Mouse (Mus musculus): ENCODE data around the gene Pnpla5.

Gene Pnpla5

DNA sequence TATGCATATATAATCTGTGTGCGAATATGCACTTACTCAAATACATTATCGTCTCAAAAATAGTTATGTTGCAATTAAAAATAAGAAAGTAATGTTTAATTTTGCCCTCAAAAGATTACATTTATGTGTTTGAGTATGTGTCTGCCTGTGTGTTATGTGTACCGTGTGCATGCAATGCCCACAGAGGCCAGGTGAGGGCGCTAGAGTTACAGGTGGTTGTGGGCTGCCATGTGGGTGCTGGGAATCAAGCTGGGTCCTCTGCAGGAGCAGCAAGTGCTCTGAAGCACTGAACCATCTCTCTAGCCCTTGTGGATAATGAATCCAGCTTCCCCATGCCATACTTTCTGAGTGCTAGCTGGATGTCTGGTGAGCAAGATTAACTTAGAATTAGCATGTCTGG, 57.3 kb downstream of the Pnpla5 start:
- DNase-seq (ENCODE audit: low read depth): no peak

DNA sequence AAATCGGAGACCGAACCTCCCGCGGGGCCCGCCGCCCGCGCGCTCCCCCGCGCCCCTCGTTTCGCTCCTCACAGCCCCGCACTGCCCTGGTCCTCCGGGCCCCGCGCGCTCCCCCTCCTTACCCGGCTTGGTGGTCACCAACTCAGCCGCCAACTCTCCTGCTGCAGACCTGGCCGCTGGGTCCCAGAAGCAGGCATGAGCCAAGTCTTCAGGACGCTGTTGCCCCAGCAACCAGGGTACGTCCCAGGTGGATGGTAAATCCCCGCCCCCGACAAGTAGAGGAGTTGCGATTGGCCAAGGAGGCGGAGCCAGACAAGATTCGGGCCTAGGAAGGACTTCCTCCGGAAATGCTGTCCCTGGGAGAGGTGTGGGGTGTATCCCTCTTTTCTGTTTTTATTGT, 57.8 kb downstream of the Pnpla5 start, which contains the start of gene Efcab6:
Gene Efcab6 (minus strand): TSS at position 240 of the 400 bp plus-strand sequence.
- no peak for DNase-seq (ENCODE audit: low read depth)
